Mouse (Mus musculus) stomach, postnatal 0 days (tissue): ENCODE results near the gene Flt3.

Experiments
- CTCF ChIP-seq: IDR thresholded peaks from 2 replicates; pipeline ENCODE4 v1.5.1; 2016; ENCODE audit warnings: antibody characterized with exemption, low read depth, mild to moderate bottlenecking, moderate library complexity
- EP300 ChIP-seq: optimal IDR thresholded peaks from 2 replicates; pipeline ENCODE3; 2016; ENCODE audit warnings: antibody characterized with exemption

- TF ChIP-seq CTCF (no peak), EP300 (no peak)
Measured at GRCm38 (mm10) chr5:147325931-147326330, 74.4 kb downstream of the Flt3 start.
